Mouse (Mus musculus): Measurements from ENCODE around the gene Ttc27. TPM values are rescaled to one million over a fixed set of nuclear protein-coding genes. Genes with fewer than 3 reads are reported as not detected.
A peak's percentile ranks its signal among the peaks of the same experiment; 100 is the strongest.

The Ttc27 gene
- total and polyA plus RNA-seq, 2 experiments from 2014 or later = 12.2 to 12.9 TPM

- Histone ChIP-seq H3K36me3 (ENCODE audit: insufficient read depth, low read length) (no peaks in the 10 kb centered on the region), H3K9me3 (ENCODE audit: low read length) (no peaks in the 10 kb centered on the region)
- 63% methylated on average over 1 of the region's 1 CpGs for WGBS
Observed at GRCm38 (mm10) chr17:74808330-74808729, 90.8 kb downstream of the Ttc27 start.

GRCm38 (mm10) chr17:74808901-74809300 lies 91.4 kb downstream of the Ttc27 start:
- Histone ChIP-seq H3K4me2 (ENCODE audit: low read depth, low read length) (no peak overlapping the region), H3K4me3 (ENCODE audit: low read length) (no peak overlapping the region), H3K9ac (replicated peaks; ENCODE audit: low read length) (no peak overlapping the region), H3K9me3 (ENCODE audit: low read length) (no peaks in the 10 kb centered on the region), H3K36me3 (ENCODE audit: insufficient read depth, low read length) (no peaks in the 10 kb centered on the region), H3K27ac (no peak overlapping the region), H3K27me3 (ENCODE audit: insufficient read depth, low read length) (no peaks in the 10 kb centered on the region), H3K4me1 (ENCODE audit: insufficient read depth, low read length) (no peaks in the 10 kb centered on the region)
- DNase-seq (ENCODE audit: low spot score) (no peak), ATAC-seq (no peak)
- 86% methylated on average over 4 of the region's 4 CpGs for WGBS
- no peak for TF ChIP-seq CTCF (IDR thresholded peaks at IDR 0.05; ENCODE audit: low read depth)

More at GRCm38 (mm10) chr17:74808330-74808729, 90.8 kb downstream of the Ttc27 start:
- Histone ChIP-seq H3K4me2 (ENCODE audit: low read depth, low read length) (no peak overlapping the region), H3K27me3 (ENCODE audit: insufficient read depth, low read length) (no peaks in the 10 kb centered on the region), H3K9ac (replicated peaks; ENCODE audit: low read length) (no peak overlapping the region), H3K4me1 (ENCODE audit: insufficient read depth, low read length) (no peaks in the 10 kb centered on the region), H3K27ac (no peak overlapping the region), H3K4me3 (ENCODE audit: low read length) (no peak overlapping the region)
- DNase-seq (ENCODE audit: low spot score) (no peak), ATAC-seq (no peak)
- no peak for TF ChIP-seq CTCF (IDR thresholded peaks at IDR 0.05; ENCODE audit: low read depth)

GRCm38 (mm10) chr17:74810892-74811625 lies 93.5 kb downstream of the Ttc27 start:
- Histone ChIP-seq H3K4me2 (ENCODE audit: low read depth, low read length) (no peak overlapping the region), H3K27ac (no peak overlapping the region), H3K9ac (replicated peaks; ENCODE audit: low read length) (no peak overlapping the region), H3K9me3 (ENCODE audit: low read length) (no peaks in the 10 kb centered on the region), H3K4me1 (ENCODE audit: insufficient read depth, low read length) (no peaks in the 10 kb centered on the region), H3K27me3 (ENCODE audit: insufficient read depth, low read length) (no peaks in the 10 kb centered on the region), H3K4me3 (ENCODE audit: low read length) (no peak overlapping the region), H3K36me3 (ENCODE audit: insufficient read depth, low read length) (no peaks in the 10 kb centered on the region)
- ATAC-seq (peak; percentile 58; the same call in 1 of the 2 replicates), DNase-seq (ENCODE audit: low spot score) (peak; percentile 78)
- peak; percentile 76 for TF ChIP-seq CTCF (IDR thresholded peaks at IDR 0.05; ENCODE audit: low read depth)
- WGBS = 59% methylated on average over 3 of the region's 3 CpGs

GRCm38 (mm10) chr17:74819711-74820110 lies 102.2 kb downstream of the Ttc27 start:
- Histone ChIP-seq H3K27ac (no peak overlapping the region), H3K27me3 (ENCODE audit: insufficient read depth, low read length) (no peaks in the 10 kb centered on the region), H3K4me3 (ENCODE audit: low read length) (no peak overlapping the region), H3K36me3 (ENCODE audit: insufficient read depth, low read length) (no peaks in the 10 kb centered on the region), H3K9ac (replicated peaks; ENCODE audit: low read length) (no peak overlapping the region), H3K9me3 (ENCODE audit: low read length) (no peaks in the 10 kb centered on the region), H3K4me1 (ENCODE audit: insufficient read depth, low read length) (no peaks in the 10 kb centered on the region), H3K4me2 (ENCODE audit: low read depth, low read length) (no peak overlapping the region)
- WGBS = 88% methylated on average over 2 of the region's 2 CpGs
- no peak for ATAC-seq
- TF ChIP-seq CTCF (IDR thresholded peaks at IDR 0.05; ENCODE audit: low read depth) = no peak
- no peak for DNase-seq (ENCODE audit: low spot score)

GRCm38 (mm10) chr17:74830851-74831250 lies 113.3 kb downstream of the Ttc27 start:
- no peak for ATAC-seq
- no peak overlapping the region for H3K27ac ChIP-seq
- H3K9ac ChIP-seq (replicated peaks; ENCODE audit: low read length) = no peak overlapping the region
- H3K36me3 ChIP-seq (ENCODE audit: insufficient read depth, low read length) = no peaks in the 10 kb centered on the region
- no peak overlapping the region for H3K4me2 ChIP-seq (ENCODE audit: low read depth, low read length)
- no peaks in the 10 kb centered on the region for H3K4me1 ChIP-seq (ENCODE audit: insufficient read depth, low read length)
- H3K9me3 ChIP-seq (ENCODE audit: low read length) = no peaks in the 10 kb centered on the region
- no peak overlapping the region for H3K4me3 ChIP-seq (ENCODE audit: low read length)
- 93% methylated on average over 2 of the region's 2 CpGs for WGBS
- H3K27me3 ChIP-seq (ENCODE audit: insufficient read depth, low read length) = no peaks in the 10 kb centered on the region
- TF ChIP-seq CTCF (IDR thresholded peaks at IDR 0.05; ENCODE audit: low read depth) = no peak
- DNase-seq (ENCODE audit: low spot score) = no peak

GRCm38 (mm10) chr17:74841721-74842120 lies 124.2 kb downstream of the Ttc27 start:
- 83% methylated on average over 3 of the region's 3 CpGs for WGBS
- H3K27me3 ChIP-seq (ENCODE audit: insufficient read depth, low read length) = no peaks in the 10 kb centered on the region
- peaks cover 4% of the 10 kb centered on the region; the same call in 1 of the 2 replicates for H3K4me1 ChIP-seq (ENCODE audit: insufficient read depth, low read length)
- no peak for TF ChIP-seq CTCF (IDR thresholded peaks at IDR 0.05; ENCODE audit: low read depth)
- H3K4me2 ChIP-seq (ENCODE audit: low read depth, low read length) = no peak overlapping the region
- no peak overlapping the region for H3K9ac ChIP-seq (replicated peaks; ENCODE audit: low read length)
- no peak overlapping the region for H3K4me3 ChIP-seq (ENCODE audit: low read length)
- no peak overlapping the region for H3K27ac ChIP-seq
- DNase-seq (ENCODE audit: low spot score) (no peak), ATAC-seq (no peak)
- no peaks in the 10 kb centered on the region for H3K9me3 ChIP-seq (ENCODE audit: low read length)
- no peaks in the 10 kb centered on the region for H3K36me3 ChIP-seq (ENCODE audit: insufficient read depth, low read length)

- H3K27me3 ChIP-seq (ENCODE audit: insufficient read depth, low read length) = no peaks in the 10 kb centered on the region
- TF ChIP-seq CTCF (IDR thresholded peaks at IDR 0.05; ENCODE audit: low read depth) = no peak
- no peaks in the 10 kb centered on the region for H3K36me3 ChIP-seq (ENCODE audit: insufficient read depth, low read length)
- H3K4me1 ChIP-seq (ENCODE audit: insufficient read depth, low read length) = peaks cover 4% of the 10 kb centered on the region; the same call in 1 of the 2 replicates
- no peak overlapping the region for H3K27ac ChIP-seq
- ATAC-seq (no peak), DNase-seq (ENCODE audit: low spot score) (no peak)
- no peak overlapping the region for H3K4me2 ChIP-seq (ENCODE audit: low read depth, low read length)
- H3K9ac ChIP-seq (replicated peaks; ENCODE audit: low read length) = no peak overlapping the region
- 92% methylated on average over 3 of the region's 3 CpGs for WGBS
- H3K9me3 ChIP-seq (ENCODE audit: low read length) = no peaks in the 10 kb centered on the region
- H3K4me3 ChIP-seq (ENCODE audit: low read length) = no peak overlapping the region
Observed at GRCm38 (mm10) chr17:74842603-74843002, 125.1 kb downstream of the Ttc27 start.

Data from hindbrain, postnatal 0 days (tissue).